Mouse (Mus musculus) embryonic facial prominence, embryonic 15.5 days (tissue): Measurements from ENCODE around the gene Hoxc9. TPM values are rescaled to one million over a fixed set of nuclear protein-coding genes. Genes with fewer than 3 reads are reported as not detected.

ENCODE experiments used
- ATAC-seq: fragments of 200-750 bp; cut with Nextera tagmentation; 2 replicates; pipeline ENCODE4 v1.8.0; 2017; ENCODE audit warnings: low read depth, moderate TSS enrichment; ENCODE audit not compliant: insufficient number of reproducible peaks, low FRiP score, low TSS enrichment
- H3K27ac ChIP-seq: fragments of 300-500 bp; sonication (generic); replicated peaks from 2 replicates; pipeline ENCODE4 v1.5.1; 2015; ENCODE audit warnings: mild to moderate bottlenecking, inconsistent platforms
- H3K27me3 ChIP-seq: fragments of 300-500 bp; sonication (generic); 2 replicates; pipeline ENCODE4 v1.6.1; 2015; ENCODE audit warnings: inconsistent platforms
- H3K36me3 ChIP-seq: fragments of 300-500 bp; sonication (generic); 2 replicates; pipeline ENCODE4 v1.6.1; 2015; ENCODE audit warnings: mild to moderate bottlenecking, inconsistent platforms
- H3K4me1 ChIP-seq: fragments of 300-500 bp; sonication (generic); 2 replicates; pipeline ENCODE4 v1.6.1; 2015; ENCODE audit warnings: inconsistent platforms
- H3K4me2 ChIP-seq: fragments of 300-500 bp; sonication (generic); replicated peaks from 2 replicates; pipeline ENCODE4 v1.6.1; 2015; ENCODE audit warnings: mild to moderate bottlenecking, inconsistent platforms
- H3K4me3 ChIP-seq: fragments of 300-500 bp; sonication (generic); replicated peaks from 2 replicates; pipeline ENCODE4 v1.5.1; 2015; ENCODE audit warnings: mild to moderate bottlenecking, inconsistent platforms
- H3K9ac ChIP-seq: fragments of 300-500 bp; sonication (generic); 2 replicates; pipeline ENCODE4 v1.6.1; 2015; ENCODE audit warnings: inconsistent platforms
- H3K9me3 ChIP-seq: fragments of 300-500 bp; sonication (generic); replicated peaks from 2 replicates; pipeline ENCODE4 v1.6.1; 2016; ENCODE audit warnings: inconsistent platforms
- WGBS: fragments of 180-500 bp; shearing (Covaris S2); methylation state at CpG from one replicate; pipeline ENCODE4 v1.1.7; 2015; 5-methylcytosine and 5-hydroxymethylcytosine counted together
- polyA plus RNA-seq: library from polyadenylated mRNA; unstranded; fragments of >200 nt; fragmentation: Nextera tagmentation; extraction: Ambion mirVana; gene quantifications from 2 replicates; pipeline ENCODE4 v1.2.1, GENCODE M21; 2015

Hoxc9 gene
- polyA plus RNA-seq, 1 experiment from 2014 or later, result not detected

DNA sequence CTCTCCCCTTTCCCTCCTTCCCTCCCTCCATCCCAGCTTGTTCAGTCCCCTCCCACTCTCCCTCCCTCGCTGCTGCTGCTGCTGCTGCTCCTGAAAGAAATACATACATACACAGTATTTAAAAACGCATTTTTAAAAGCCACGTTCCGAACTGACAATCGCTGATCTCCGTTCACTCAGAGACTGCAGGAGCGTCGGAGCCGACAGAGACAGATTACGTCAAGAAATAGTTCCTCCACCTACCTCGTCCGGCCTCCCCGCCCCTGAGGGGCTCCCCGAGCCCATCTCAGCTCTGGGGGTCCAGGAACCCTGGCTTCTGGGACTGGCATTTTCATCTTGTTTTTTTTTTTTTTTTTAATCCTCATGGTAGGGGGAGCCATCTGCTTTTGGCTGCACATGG, 4.7 kb downstream of the Hoxc9 start:
- peaks cover 20% of the 10 kb centered on the region for H3K4me1 ChIP-seq
- H3K27ac ChIP-seq, result no peak overlapping the region
- peak overlapping the region; percentile 18 for H3K4me3 ChIP-seq
- H3K9ac ChIP-seq, result no peak overlapping the region
- H3K9me3 ChIP-seq, result no peaks in the 10 kb centered on the region
- H3K4me2 ChIP-seq, result peak overlapping the region; percentile 34
- no peak for ATAC-seq
- WGBS, result under 1% methylated on average over 14 of the region's 14 CpGs
- H3K27me3 ChIP-seq, result peaks cover 97% of the 10 kb centered on the region
- no peaks in the 10 kb centered on the region for H3K36me3 ChIP-seq

DNA sequence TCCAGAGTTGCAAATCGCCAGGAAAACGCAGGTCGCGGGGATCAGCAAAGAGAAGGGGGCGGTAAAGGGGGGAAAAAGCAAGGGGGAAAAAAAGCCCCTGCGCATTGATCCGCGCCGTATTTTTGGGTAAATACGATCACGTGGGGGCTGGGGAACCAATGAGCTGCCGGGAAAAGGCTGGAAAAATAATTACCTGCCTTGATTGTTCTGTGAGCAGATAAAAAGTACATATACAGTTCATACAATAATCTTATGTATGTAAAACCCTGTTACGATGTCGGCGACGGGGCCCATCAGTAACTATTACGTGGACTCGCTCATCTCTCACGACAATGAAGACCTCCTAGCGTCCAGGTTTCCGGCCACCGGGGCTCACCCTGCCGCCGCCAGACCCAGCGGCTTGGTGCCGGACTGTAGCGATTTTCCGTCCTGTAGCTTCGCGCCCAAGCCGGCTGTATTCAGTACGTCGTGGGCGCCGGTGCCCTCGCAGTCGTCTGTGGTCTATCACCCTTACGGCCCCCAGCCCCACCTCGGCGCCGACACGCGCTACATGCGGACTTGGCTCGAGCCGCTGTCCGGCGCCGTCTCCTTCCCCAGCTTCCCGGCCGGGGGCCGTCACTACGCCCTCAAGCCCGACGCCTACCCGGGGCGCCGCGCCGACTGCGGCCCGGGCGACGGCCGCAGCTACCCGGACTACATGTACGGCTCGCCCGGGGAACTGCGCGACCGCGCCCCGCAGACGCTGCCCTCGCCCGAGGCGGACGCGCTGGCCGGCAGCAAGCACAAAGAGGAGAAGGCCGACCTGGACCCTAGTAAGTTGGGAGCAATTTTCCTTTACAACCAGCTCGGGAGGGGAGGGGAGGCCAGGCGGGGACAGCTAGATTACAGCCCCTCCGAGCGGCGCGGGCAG, 5.4 kb downstream of the Hoxc9 start:
- H3K36me3 ChIP-seq, result no peaks in the 10 kb centered on the region
- H3K4me3 ChIP-seq, result peak overlapping the region; percentile 18
- H3K4me2 ChIP-seq, result peak overlapping the region; percentile 34
- no peak overlapping the region for H3K27ac ChIP-seq
- H3K4me1 ChIP-seq, result peaks cover 17% of the 10 kb centered on the region
- peaks cover 97% of the 10 kb centered on the region for H3K27me3 ChIP-seq
- H3K9me3 ChIP-seq, result no peaks in the 10 kb centered on the region
- no peak overlapping the region for H3K9ac ChIP-seq
- WGBS, result under 1% methylated on average over 88 of the region's 88 CpGs
- no peak for ATAC-seq

DNA sequence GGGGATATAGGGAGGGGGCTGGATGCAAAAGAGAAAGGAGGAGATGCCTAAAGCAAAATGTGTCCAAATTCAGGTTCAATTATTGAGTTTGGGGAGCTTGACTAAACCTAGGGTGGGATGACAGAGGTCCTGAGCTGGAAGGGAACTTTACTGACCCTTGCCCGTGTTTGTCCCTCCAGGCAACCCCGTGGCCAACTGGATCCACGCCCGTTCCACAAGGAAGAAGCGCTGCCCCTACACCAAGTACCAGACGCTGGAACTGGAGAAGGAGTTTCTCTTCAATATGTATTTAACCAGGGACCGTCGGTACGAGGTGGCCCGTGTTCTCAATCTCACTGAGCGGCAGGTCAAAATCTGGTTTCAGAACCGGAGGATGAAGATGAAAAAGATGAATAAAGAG, 7.5 kb downstream of the Hoxc9 start:
- Histone ChIP-seq H3K27me3 (peaks cover 97% of the 10 kb centered on the region), H3K9me3 (no peaks in the 10 kb centered on the region), H3K4me1 (peaks cover 10% of the 10 kb centered on the region), H3K4me3 (no peak overlapping the region), H3K27ac (no peak overlapping the region), H3K36me3 (no peaks in the 10 kb centered on the region), H3K9ac (no peak overlapping the region), H3K4me2 (no peak overlapping the region)
- ATAC-seq, result no peak
- WGBS, result 1% methylated on average over 12 of the region's 12 CpGs

DNA sequence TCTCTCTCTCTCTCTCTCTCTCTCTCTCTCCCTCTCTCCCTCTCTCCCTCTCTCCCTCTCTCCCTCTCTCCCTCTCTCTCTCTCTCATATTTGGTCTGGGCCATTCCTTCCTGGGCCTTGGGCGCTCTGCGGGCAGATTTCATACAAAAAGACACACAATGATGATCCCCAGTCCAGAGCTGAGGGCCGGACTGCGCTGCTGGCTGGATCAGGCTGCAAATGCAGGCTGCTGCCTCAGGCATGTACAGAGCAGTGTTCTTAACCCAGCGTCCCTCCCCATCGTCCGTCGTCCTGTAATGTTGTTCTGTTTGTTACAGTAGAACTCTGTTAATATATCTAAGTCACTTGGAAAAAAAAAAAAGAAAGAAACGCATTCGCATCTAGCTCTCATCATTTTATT, 8.3 kb downstream of the Hoxc9 start:
- no peaks in the 10 kb centered on the region for H3K36me3 ChIP-seq
- H3K4me3 ChIP-seq, result no peak overlapping the region
- WGBS, result 2% methylated on average over 10 of the region's 10 CpGs
- H3K9ac ChIP-seq, result no peak overlapping the region
- H3K9me3 ChIP-seq, result no peaks in the 10 kb centered on the region
- H3K4me2 ChIP-seq, result no peak overlapping the region
- ATAC-seq, result no peak
- no peak overlapping the region for H3K27ac ChIP-seq
- peaks cover 97% of the 10 kb centered on the region for H3K27me3 ChIP-seq
- H3K4me1 ChIP-seq, result peaks cover 10% of the 10 kb centered on the region

DNA sequence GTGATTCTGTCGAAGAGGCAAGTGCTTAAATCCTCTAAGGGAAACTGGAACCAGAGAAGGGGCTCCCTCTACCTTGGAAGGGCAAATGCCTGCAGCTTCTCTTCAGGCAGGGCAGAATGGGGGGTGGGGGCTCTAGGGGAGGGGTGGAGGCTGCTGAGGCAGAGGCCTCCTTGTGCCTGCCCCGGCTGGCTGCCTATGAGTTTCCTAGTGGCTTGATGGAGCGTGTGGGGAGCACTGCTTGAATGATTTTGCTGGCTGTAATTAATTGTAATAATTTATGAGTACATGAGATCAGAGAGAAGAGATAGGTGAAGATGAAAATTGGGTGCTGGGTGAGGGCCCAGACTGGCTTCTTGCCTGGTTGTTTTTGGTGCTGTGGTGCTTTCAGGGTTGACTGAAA, 8.7 kb downstream of the Hoxc9 start:
- H3K36me3 ChIP-seq, result no peaks in the 10 kb centered on the region
- no peak for ATAC-seq
- no peak overlapping the region for H3K9ac ChIP-seq
- no peaks in the 10 kb centered on the region for H3K9me3 ChIP-seq
- H3K4me1 ChIP-seq, result peaks cover 10% of the 10 kb centered on the region
- WGBS, result 7% methylated on average over 3 of the region's 3 CpGs
- no peak overlapping the region for H3K27ac ChIP-seq
- H3K4me2 ChIP-seq, result no peak overlapping the region
- peaks cover 97% of the 10 kb centered on the region for H3K27me3 ChIP-seq
- H3K4me3 ChIP-seq, result no peak overlapping the region

DNA sequence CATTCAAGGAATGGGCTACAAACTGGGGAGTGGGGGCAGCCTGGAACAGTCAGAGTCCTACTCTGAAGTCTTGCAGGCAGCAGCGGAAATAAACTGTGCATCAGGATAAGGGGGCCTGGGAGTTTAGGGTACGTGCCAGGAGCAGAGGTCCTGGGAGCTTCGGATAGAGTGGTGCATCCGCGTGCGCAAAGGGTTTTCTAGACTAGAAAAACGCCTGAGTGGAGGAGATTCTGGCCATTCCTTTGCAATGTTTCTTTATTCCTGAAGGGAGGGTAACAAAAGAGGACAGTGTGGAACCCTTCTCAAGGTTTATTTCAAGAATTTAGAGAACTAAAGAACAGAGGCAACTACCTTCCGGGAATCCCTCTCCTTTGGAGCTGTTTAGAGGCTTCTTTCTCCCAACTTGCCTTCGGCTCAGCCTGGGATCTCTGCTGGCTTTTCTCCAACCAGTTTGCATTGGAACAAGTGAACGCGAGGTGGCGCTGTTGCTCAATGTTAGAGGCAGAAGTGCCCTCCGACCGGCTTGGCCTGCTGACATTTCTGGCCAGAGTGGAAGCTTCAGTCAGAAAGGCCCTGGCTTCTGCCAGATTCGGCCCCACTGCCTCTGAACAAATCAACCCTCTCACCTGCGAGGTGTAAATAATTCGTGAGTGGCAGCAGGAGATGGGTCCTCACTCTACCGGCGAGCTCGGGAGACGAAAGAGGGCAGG, 11.0 kb downstream of the Hoxc9 start:
- 2% methylated on average over 21 of the region's 21 CpGs for WGBS
- Histone ChIP-seq H3K4me2 (no peak overlapping the region), H3K9me3 (no peaks in the 10 kb centered on the region), H3K4me3 (no peak overlapping the region), H3K27ac (no peak overlapping the region), H3K4me1 (peaks cover 6% of the 10 kb centered on the region; the same call in 1 of the 2 replicates), H3K36me3 (no peaks in the 10 kb centered on the region), H3K9ac (no peak overlapping the region), H3K27me3 (peaks cover 95% of the 10 kb centered on the region)
- peak; percentile 39; the same call in 1 of the 2 replicates for ATAC-seq

DNA sequence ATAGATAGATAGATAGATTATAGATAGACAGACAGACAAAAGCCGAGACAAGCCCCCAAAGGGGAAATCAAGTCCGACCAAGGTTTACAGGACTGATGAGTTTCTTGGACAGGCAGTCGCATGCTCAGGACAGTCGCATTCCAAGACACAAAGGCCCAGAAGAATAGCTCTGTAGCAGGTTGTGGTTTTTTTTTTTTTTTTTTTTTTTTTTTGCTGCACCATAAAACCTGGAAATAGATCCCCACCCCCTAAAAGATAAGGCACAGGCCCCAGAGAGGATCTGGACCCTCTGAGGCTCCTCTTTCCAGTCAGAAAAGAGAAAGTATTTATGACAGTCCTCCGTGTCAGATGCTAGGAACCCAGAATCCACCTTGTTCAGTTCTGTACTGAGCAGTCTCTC, 11.8 kb downstream of the Hoxc9 start:
- H3K27me3 ChIP-seq, result peaks cover 96% of the 10 kb centered on the region
- 14% methylated on average over 5 of the region's 5 CpGs for WGBS

DNA sequence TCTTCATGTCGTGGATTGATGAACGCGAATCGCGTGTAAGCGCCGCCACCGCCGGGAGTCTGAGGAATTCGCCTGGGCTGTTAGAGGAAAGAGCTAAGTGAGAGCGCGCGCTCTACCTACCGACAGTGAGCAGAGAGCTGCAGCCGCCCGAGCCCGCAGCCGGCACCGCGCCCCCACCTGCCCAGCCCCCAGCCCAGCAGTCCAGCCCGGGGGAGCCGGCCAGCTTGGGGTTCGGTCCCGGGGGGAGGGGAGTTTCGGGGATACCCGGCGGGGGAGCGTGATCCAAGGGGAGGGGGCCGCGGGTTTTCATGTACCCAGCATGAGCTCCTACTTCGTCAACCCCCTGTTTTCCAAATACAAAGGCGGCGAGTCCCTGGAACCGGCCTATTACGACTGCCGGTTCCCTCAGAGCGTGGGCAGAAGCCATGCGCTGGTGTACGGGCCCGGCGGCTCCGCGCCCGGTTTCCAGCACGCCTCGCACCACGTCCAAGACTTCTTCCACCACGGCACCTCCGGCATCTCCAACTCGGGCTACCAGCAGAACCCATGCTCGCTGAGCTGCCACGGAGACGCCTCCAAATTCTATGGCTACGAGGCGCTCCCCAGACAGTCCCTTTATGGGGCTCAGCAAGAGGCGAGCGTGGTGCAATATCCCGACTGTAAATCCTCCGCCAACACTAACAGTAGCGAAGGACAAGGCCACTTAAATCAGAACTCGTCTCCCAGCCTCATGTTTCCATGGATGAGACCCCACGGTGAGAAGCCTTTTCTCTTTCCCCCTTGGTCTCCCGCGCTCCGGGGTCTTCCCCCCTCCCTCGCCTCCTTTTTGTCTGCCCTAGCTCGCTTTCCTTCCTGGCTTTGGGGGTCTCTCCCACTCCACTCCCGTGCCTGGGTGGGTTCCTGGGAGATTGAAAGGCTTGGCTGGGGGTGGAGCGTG, 14.5 kb downstream of the Hoxc9 start, which contains the start of gene Hoxc8:
TSS of gene Hoxc8 (plus strand) at position 147 of the 937 bp plus-strand sequence.
- no peaks in the 10 kb centered on the region for H3K36me3 ChIP-seq
- no peak within 1 kb of the TSS for H3K27ac ChIP-seq
- no peaks in the 10 kb centered on the region for H3K9me3 ChIP-seq
- no peak within 1 kb of the TSS for H3K9ac ChIP-seq
- no peak within 1 kb of the TSS; the same call in 1 of the 2 replicates for H3K4me2 ChIP-seq
- 2% methylated on average over 69 of the region's 69 CpGs for WGBS
- peaks cover 96% of the 10 kb centered on the region for H3K27me3 ChIP-seq
- peak within 1 kb of the TSS; percentile 17 for H3K4me3 ChIP-seq
- ATAC-seq, result no peak
- peaks cover 6% of the 10 kb centered on the region; the same call in 1 of the 2 replicates for H3K4me1 ChIP-seq

More for the DNA sequence above, 11.8 kb downstream of the Hoxc9 start:
- Histone ChIP-seq H3K4me3 (no peak overlapping the region), H3K9me3 (no peaks in the 10 kb centered on the region), H3K4me2 (no peak overlapping the region), H3K27ac (no peak overlapping the region), H3K9ac (no peak overlapping the region), H3K36me3 (no peaks in the 10 kb centered on the region), H3K4me1 (peaks cover 6% of the 10 kb centered on the region; the same call in 1 of the 2 replicates)
- ATAC-seq, result no peak

DNA sequence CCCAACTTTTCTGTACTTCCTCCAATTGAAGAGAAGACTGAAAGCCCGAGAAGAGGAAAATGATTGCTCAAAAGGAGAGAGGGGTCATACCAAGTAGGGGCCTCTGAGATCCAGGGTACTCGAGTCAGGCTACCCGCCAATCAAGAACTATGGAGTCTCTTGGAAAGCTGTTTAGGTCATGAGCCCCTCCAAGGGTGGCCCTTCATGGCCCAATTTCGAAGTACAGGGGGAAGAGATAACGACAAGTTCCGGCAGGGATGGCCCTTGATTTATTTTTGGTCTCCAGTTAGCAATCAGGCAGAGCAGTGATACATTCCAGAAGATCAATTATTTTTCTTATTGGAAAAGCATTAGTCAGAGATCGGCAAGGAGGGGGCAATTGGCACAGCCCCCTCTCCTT, 15.5 kb downstream of the Hoxc9 start:
- no peak for ATAC-seq
- H3K27ac ChIP-seq, result no peak overlapping the region
- H3K9ac ChIP-seq, result no peak overlapping the region
- H3K4me3 ChIP-seq, result no peak overlapping the region
- no peaks in the 10 kb centered on the region for H3K36me3 ChIP-seq
- no peak overlapping the region for H3K4me2 ChIP-seq
- H3K4me1 ChIP-seq, result peaks cover 6% of the 10 kb centered on the region; the same call in 1 of the 2 replicates
- 3% methylated on average over 7 of the region's 7 CpGs for WGBS
- peaks cover 96% of the 10 kb centered on the region for H3K27me3 ChIP-seq
- H3K9me3 ChIP-seq, result no peaks in the 10 kb centered on the region

DNA sequence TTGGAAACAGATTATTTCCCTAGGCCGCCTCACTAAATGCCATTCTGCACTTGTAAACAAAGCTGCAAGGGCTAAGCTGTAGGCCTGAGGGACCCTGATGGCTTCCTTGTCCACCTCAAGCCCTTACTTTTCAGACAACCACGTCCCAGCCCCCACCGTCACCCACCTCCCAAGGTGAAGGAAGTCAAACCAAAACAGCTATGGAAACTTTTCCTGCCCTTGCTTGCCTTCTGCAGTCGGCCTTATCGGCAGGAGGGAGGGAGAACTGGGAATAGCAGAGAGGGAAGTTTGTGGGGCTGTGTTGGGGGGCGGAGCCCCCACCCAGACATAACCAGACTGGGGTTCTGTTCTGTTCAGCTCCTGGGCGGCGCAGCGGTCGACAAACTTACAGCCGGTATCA, 16.0 kb downstream of the Hoxc9 start:
- no peak overlapping the region for H3K4me2 ChIP-seq
- H3K9ac ChIP-seq, result no peak overlapping the region
- no peaks in the 10 kb centered on the region for H3K9me3 ChIP-seq
- H3K4me3 ChIP-seq, result no peak overlapping the region
- no peak for ATAC-seq
- peaks cover 6% of the 10 kb centered on the region; the same call in 1 of the 2 replicates for H3K4me1 ChIP-seq
- peaks cover 95% of the 10 kb centered on the region for H3K27me3 ChIP-seq
- no peak overlapping the region for H3K27ac ChIP-seq
- no peaks in the 10 kb centered on the region for H3K36me3 ChIP-seq
- 1% methylated on average over 11 of the region's 11 CpGs for WGBS
